Mouse (Mus musculus) ovary, adult 18-20 months (tissue): ENCODE measurements around the gene Nedd8.

Source experiments
- DNase-seq: peaks from one replicate; pipeline ENCODE4 v3.0.0; 2022; ENCODE audit warnings: low spot score, mixed read lengths

Gene Nedd8

DNA sequence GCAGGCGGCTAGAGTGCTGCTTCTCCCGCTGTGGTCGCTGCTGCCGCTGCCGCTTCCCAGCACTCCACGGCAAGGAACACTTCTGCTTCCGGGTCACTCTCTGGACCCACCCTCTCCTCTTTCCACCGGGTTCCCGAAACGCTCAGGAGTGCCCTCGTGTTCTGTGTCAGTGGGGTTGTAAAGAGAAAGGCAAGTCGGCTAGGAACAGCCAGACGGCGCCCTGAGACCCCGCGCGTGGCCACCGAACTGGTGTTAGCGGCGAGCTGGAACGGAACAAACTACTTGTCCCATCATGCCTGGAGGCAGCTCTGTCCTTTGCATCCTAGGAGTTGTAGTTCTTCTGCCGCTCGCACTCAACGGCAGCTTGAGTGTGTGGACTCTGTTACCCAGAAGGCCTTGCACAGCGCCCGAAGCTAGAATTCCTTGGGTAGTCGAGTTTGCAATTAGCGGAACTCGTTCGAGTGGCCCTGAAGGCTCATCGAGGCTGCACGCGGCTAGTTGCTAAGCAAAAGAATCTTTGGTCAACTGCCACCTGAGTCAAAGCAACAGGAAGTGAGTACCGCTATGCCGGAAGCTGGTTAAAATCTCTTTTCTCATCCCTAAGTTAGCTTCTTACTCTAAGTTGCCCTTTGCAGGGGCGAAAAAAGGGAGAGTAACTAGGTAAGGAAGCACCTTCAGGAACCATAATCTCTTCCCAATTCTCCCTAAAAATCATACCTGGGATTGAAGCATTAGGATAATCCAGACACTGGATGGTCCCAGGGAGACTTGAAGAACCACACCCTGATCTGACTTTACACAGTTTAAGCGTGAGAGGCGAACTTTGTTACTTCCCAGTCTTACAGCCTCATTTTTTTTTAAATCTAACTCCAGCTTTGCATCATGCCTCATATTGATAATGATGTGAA is at the start of gene Nedd8, which contains the start of gene Gmpr2:
Gene Nedd8 (minus strand): TSS at position 292 of the 908 bp plus-strand sequence.
Gene Gmpr2 (plus strand): TSS at position 109 of the 908 bp plus-strand sequence.
- DNase-seq: peak; percentile 92

DNA sequence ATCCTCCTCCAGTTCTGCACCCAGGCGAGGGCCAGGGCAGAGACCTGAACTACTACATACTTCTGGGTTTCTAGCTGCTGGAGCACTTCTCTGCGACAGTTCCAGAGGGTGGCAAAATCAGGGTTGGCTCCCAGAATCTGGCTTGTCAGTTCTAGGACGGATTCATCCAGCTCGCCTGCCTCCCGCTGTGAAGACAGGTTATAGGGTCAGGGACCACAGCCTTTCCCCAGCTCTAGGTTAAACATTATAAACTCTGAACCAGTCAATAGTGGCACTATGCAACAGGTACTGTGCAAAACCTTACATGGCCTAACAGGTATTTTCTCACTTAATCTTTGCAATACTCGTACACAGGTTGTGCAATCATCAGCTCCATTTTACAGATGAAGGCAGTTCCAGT is 49.2 kb upstream of the Nedd8 start:
- no peak for DNase-seq

DNA sequence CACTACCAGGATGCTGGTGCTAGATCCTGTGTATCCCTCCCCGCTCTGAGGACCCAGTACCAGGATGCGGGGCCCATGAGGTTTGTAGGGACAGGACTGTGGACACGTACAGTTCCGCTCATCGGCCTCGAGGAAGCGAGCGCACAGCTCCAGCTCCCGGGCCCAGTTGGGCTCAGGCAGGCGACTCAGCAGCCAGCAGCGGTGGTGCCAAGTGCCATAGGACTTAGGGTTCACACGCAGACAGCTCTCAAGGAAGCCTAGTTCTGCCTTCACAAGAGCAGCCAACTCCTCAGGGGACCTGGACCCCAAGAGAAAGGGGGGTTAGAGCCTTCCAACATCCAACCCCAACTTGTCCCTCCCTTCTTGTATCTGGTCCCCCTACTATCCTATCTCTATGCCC is 48.7 kb upstream of the Nedd8 start:
- DNase-seq: no peak

DNA sequence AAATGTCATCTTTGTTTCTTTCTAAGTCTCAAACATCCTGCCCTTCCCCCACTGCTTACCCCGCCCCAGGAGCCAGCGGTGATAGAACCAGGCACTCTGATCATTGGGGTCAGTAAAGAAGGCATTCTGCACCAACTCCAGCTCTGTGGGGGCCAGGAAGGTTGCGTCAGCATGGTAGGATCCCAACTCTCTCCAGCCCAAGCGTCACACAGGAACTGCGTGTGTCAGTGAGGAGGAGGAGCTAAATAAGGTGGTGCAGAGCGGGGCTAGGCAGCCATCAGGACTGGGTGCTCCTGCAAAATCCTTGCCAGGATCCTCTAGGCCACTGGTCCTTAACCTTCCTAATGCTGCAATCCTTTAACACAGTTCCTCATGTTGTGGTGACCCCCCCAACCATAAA is 47.8 kb upstream of the Nedd8 start:
- DNase-seq: no peak

DNA sequence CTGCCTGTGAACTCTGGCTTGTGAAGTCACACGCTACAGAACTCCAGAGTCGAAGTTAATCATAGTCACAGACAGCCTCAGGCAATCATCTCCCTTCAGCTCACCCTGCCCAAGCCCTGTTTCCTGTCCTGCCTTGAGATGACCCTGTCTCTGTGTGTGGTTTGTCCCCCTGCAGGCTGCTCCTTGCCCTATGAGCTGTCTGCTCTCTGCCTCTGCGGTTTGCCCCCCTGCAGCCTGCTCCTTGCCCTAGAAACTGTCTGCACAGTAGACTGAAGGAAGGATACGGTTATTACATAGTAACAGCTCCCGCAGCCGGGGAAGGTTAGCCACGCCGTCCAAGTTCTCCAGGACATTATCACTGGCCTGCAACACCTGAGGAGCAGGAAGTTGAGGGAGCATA is 45.0 kb upstream of the Nedd8 start:
- DNase-seq: no peak

DNA sequence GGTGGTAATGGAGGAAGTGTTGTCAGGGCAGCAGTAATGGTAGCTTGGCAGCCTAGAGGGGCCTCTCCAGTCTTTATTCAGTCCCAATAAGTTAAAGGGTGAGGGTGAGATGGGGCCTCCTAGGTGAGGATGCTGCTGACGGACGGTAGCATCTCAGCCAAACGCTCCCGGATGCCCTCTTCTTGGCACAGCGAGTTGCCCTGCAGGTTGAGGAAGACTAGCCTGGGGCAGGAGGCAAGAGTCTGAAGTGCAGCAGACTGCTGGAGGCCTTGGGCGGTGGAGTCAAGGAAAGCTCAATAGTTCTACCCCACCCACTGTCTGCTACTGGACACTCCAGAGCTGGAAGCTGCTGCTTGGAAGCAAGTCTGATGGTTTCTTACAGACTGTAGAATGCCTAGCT is 44.3 kb upstream of the Nedd8 start:
- DNase-seq: no peak

DNA sequence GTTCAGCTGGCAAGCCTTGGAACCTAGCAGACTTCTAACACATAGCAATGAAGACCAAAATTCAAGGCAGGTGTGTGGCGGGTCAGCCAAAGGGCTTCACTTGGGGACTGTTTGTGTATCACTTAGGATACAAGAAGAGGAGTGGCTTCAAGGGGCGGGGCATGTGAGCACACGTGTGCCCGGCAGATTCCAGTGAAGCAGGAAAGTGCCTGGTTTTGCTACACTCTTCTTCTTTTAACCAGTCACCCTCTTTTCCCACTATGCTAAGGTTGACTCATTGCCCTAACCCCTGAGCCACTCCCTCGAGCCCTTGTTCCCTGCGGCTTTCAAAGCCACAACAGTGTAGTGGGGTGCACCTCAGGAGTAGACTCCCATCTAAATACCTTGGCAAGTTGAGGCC is 43.0 kb upstream of the Nedd8 start:
- DNase-seq: no peak

DNA sequence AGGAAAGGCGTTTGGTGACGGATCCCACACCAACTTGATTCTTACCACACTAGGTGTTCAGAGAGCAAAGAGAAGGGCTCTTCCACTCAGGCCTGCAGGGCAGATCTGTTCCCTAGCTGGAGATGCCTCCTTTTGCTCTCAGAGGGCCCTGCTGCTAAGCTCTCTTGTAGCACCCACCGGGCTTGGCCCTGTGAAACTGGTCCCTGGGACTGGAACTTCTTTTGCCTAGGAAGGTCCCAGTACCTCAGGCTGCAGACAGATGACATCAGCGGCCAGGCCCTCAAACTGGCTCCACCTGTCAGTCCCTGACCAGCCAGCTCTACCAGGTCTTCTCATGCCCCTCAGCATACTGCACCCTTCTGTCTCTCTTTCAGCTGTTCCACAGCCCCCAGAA is 41.8 kb upstream of the Nedd8 start, which contains the start of gene Tgm1:
Gene Tgm1 (minus strand): TSS at position 198 of the 394 bp plus-strand sequence.
- DNase-seq: no peak

DNA sequence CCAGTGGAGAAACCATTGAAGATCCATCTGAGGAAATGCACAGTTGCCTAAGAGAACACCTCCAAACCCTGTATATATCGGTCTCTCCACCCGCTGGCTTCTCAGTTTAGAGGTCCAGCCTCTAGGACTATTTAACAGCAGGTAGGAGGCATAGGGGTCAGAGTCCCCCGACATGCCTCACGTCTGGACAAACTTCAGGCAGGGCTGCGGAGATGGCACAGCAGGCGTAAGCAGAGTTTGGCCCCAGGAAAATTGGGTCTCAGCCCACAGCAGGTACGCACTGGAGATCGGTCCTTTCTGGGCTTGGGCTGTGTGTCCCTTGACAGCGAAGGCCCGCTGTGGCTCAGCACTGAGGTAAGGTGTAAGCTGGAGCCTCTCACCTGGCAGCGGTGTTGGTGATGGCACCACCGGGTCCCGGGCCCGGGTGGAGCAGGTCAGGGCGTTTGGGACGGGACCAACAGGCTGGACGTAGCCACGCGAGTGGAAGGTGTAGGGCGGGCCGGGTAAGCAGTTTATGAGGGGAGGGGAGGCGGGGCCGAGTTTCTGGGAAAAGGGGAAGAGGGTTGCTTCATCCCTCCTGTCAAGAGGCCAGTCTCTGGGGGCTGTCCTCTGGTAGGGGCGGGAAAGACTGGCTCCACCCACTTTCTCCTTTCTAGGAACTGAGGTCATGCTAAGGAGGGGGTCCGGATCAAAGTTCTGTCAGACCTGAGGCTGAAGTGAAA is 41.2 kb upstream of the Nedd8 start:
- DNase-seq: no peak

DNA sequence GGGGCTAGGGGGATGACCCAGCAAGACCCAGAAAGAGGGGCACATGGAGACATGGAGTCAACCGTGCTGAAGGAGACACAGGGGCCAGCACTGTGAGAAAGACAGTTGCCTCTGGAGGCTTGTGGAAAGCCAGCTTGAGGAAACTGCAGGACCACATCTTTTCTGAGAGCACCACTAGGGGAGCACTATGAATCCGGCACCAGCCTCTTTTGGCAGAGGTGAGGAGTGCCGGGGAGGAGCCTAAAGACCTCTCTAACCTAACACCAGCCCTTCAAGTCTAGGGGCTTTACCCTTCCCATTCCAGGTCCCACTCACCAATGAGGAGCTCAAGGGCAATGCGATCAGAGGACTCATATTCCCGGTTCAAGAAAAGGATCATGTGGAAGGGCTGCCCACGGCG is 39.9 kb upstream of the Nedd8 start:
- DNase-seq: no peak

DNA sequence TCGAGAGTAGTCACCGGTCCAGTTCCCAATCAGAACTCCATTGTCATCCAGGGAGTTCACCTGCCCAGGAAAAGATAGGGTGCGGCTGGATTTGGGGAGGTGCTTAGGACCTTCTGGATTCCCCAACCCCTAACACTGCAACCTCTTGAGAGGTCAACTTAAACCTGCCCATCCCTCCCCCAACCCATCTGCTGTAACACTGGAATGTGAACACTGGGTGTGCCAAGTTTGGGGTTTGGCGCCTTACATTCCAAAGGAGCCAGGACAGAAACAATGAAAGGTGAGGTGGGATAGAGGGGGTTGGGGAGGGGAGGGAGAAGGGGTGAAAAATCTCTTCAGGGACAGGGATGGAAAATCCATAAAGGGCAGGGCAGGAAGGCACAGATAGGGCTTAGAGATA is 37.6 kb upstream of the Nedd8 start:
- DNase-seq: no peak

DNA sequence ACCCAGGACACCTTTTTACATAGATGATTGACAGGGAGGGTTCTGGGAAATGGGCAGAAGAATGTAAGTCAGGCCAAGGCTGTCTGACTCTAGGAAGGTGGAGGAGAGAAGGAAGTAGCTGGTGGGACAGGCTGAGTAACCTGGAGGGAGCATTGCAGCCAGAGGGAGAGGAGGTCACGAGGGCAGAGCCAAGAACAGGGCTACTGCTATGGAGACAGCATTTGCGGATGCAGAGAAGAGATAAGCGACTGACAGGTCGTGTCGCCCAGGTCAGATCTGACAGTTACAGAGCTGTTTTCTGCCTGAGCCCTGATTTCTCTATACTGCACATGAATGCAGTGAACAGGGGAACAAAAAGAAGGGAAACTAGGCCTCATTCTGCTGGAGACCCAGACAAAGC is 35.5 kb upstream of the Nedd8 start:
- no peak for DNase-seq

DNA sequence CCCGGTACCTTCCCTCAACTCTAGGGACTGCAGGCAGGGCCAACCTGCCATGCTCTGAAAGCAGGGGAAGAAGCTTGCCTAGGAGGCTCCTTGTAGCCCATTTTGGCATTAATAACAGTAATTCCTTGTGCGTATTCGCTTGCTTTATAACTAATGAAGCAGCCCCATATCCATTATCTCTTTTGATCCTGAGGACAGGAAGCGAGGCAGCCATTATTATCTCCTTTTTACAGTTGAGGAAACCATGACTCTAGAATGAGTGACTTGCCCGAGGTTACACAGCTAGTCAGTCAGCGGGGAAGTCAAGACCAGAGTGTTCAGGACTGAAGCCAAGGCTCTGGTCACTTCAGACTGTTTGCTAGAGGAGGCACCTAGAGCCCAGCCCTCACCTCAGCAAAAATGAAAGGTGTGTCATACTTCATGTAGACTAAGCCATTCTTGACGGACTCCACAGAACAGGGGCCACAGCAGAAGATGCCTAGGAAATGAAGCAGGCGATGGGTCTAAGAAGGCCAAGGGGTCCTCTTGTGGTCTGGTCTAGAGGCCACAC is 34.2 kb upstream of the Nedd8 start:
- no peak for DNase-seq

DNA sequence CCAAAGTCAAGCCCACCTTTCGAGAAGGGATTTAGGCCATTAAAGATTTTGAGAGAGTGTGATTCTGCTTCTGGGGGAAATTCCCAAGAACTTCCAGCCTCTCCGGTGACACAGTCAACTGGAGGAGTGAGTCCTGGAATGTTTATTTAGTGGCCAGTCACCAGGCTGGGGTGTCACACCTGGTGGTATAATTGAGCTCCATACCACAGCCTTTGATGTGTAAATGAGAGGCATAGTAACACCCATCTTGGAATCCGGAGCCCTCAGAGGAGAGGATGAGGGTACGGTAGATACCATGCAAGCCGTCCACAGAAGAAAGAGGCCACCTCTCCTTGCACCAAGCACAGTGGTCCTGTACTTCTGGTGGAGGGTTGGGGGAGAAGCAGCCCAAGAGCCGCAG is 30.8 kb upstream of the Nedd8 start:
- no peak for DNase-seq

DNA sequence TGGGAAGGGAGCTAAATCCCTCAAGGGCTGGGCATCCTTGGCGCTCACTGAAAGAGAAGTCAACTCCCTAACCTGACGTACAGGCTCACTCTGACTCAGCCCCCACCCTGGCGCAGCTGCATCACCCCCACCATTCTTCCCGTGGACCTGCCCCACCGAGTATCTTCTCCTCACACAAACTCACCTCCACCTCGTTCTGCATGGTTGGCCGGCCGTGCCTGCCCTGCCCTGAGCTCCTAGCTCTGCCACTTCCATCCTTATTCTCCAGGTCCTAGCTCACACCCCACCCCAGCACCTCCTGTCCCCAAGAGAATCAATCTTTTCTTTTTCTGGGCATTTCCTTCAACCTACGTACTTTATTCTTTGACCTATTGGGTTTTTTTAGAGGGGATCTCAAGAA is 29.2 kb upstream of the Nedd8 start:
- no peak for DNase-seq

DNA sequence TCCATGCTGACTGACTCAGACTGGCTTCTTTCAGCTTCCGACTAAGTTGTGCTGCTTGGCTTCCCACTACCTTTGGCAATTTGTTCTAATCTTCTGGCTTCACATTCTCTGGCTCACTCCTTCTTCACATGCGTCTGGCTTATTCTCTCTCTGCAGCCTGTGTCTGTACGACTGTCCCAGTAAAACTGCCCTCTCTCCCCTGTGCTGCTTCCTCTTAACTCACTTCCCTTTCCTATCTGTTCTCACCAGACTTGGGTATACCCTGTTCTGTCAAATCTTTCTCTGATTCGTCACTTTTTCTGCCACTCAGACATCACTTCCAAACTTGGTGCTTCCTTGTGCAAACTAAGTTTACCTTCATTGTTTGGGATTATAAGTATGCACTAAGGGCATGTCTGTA is 25.3 kb upstream of the Nedd8 start:
- DNase-seq: no peak

DNA sequence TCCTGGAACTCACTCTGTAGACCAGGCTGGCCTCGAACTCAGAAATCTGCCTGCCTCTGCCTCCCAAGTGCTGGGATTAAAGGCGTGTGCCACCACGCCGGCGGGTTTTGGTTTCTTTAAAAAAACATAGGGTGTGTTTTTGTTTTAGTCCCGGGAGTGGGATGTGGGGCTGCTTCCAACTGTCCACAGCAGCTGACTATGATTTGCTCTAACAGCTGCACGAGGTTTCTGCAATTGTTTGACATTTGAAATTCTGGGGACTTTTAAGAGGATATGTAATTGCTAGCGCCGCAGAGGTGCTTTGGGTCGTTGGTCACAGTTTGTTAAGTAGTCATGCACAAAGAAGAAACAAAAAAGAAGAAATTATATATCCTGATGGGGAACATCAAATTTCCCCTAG is 17.5 kb upstream of the Nedd8 start:
- DNase-seq: no peak

DNA sequence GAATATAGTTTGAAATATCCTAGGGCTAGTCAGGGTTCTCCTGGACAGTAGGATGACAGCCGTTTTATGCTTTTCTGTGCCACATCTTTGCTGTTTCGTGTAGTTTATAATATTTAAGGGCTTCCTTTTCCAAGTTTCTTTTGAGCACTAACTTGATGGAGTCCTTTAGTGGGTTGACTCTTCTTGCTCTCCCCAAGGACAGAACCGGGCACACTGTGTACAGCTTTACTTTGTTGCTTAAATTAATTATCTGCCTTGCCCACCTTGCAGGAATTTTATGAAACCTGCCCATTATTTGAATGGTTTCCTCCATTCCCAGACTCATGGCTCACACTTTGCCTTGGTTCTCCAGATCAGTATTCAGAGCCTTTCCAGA is 10.2 kb upstream of the Nedd8 start:
- no peak for DNase-seq

DNA sequence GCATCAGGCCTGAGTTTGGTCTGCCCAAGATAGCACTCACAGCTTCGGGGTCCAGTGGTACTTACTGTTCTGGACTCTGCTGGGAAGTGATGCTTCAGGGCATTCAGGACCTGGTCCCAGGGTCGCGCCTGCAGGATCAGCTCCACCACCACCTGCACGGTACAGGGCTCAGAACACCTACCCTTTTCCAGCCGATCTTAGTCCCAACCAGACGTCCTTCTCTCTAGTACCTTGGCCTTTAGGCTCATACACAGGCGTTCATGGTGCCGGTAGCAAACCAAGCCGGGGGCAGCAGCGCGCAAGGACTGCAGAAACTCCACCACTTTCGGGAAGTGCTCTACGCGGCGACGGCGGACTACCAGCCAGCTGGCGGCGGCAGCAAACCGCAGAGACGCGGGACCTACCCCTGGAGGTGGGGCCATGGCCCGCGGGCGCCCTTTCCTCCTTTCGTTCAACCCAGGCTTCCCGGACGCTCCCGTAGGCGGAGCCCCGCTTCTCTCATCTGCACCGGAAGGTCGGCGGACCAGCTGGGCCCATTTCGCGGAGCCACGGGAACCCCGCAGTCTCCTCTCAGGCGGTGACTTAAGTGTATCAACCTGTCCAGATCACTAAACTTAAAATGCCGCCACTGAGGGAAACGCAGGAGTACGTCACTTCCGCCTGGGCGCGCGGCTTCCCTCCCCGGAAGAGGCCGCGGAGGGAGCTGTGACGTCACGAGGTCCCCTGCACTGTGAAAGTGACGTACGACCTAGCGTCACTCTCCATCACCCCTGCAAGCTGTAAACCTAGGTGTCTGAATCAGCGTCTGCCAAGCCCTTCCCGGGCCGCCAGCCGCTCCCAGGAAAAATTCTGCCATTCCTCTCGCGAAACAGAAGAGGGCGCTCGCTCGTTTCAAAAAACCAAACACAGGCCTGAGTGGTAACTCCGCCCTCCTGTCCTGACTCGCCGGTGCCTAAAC is 9.5 kb upstream of the Nedd8 start, which contains the start of gene Tinf2:
Gene Tinf2 (minus strand): TSS at position 661 of the 958 bp plus-strand sequence.
- DNase-seq: peak; percentile 90

DNA sequence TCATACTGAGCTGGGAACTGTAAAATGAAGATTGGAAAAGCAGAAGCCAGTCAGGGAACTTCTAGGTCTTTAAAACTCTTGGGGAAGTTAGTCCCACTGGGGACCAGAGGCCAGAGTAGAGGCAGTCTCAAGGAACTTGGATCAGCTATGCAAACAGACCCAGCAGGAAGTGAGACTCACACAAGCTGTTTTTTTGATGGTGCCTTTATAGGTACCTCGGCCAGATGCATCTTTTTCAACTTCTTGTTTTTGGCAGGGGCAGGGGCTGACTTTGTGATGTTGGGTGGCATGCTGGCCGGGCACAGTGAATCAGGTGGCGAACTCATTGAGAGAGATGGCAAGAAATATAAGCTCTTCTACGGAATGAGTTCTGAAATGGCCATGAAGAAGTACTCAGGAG is 5.7 kb upstream of the Nedd8 start:
- DNase-seq: no peak

DNA sequence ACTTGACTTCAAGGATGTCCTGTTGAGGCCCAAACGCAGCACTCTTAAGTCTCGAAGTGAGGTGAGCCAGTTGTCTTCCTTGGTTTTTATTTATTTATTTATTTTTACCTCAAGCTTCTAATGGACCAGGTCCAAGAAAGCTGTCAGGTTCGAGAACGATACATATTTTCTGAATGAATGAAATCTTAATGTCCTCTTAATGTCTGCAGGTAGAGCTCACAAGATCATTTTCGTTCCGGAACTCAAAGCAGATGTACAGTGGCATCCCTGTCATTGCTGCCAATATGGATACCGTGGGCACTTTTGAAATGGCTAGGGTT is 777 bp upstream of the Nedd8 start:
- DNase-seq: no peak

DNA sequence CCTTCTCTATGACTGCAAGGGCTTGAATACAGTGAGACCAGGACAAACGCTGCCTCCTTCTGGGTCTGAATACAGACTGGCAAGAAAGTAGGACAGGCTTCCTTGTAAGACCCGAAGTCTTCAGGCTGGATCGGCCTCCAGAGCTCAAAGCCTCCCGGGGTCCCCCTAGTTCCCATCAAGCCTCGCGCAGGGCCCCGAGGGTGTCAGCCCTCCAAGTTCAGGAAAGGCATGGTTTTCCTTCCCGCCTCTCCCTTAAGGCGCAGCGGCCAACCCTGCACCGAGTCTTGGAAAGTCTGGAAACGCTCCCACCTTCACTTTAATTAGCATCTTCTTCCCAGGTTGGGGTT is 465 bp downstream of the Nedd8 start:
- DNase-seq: peak; percentile 10
